Mouse (Mus musculus) MN1 (cell line): ENCODE data around the gene Scn2a.

Source experiments
- DNase-seq: peaks from one replicate; pipeline ENCODE4 v3.0.0-alpha.2; 2016; ENCODE audit warnings: low spot score

Gene Scn2a

GRCm38 (mm10) chr2:65620556-65621166 lies at the start of gene Scn2a:
Gene Scn2a (plus strand): TSS chr2:65620771.
- DNase-seq: peak; percentile 78

DNA sequence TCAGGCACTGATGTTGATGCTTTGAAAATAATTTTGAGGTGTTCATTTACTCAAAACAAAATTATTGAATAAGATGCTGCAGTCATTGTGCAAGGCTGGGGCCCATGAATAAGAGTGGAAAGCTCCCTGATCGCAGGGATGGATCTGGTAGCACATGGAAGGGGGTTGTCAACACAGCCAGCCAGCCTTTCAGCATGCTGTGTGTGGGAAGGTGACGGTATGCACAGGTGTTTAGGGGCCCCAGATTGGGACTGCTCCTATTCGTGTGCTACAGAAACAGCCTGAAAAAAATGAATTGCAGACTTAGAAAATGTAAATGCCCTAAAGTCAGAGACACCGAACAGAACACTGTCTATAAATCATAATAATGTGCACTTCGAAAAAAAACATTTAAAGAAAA lies 32.9 kb upstream of the Scn2a start:
- DNase-seq: no peak

DNA sequence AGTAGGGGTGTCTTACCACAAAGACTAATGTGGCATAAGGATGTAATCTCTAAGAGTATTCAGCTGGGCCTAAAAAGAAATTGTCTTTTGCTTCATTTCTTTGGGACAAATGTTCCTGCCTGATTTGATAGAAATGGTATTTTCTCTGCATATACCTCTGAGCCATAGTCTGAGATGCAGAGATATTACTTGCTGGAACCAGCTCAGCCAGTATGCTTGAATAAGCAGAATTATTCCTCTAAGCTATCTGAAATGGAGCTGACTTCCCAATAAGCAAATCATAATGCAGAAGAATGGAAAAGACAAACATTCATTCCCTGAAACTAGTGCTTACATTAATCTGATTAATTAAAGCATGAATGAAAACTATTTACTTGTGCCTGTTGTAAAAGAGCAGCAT lies 12.8 kb upstream of the Scn2a start:
- no peak for DNase-seq

DNA sequence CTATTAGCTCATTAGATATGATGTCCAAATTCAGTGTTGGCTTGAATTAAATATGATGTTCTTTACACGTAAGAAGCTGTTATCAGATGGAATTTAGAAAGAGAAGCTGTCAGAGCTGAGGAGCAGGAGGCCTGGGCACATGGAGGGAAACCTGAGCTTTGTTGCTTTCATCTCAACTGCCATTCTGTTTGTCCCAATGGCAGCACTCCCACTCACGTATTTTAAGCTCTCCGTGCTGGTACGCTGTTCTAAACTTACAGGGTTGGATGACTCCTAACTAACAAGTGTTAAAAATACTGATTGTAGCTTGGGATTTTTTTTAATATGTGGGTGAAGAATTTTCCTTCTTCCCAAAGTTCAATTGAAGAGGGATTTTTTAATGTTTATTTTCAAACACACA lies 8.7 kb upstream of the Scn2a start:
- DNase-seq: no peak

DNA sequence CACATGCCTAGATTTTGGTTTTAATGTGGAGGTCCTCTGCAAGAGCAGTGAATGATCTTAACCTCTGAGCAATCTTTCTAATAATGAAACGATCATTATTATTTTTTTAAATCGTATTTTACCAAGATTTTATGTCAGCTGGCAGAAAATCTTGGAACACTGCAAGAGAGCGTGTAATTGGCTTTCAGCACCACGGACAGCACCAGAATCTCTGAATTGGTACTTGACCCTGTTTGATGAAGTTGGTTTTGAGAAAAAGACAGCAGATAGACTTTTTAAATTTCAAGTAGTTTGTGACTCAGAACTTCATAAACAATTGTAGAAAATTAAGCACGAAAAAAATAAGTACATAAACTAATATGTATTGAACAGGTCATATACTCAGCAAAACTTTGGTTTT lies 790 bp upstream of the Scn2a start:
- no peak for DNase-seq

GRCm38 (mm10) chr2:65621254-65621653 lies 683 bp downstream of the Scn2a start:
- DNase-seq: peak; percentile 30

DNA sequence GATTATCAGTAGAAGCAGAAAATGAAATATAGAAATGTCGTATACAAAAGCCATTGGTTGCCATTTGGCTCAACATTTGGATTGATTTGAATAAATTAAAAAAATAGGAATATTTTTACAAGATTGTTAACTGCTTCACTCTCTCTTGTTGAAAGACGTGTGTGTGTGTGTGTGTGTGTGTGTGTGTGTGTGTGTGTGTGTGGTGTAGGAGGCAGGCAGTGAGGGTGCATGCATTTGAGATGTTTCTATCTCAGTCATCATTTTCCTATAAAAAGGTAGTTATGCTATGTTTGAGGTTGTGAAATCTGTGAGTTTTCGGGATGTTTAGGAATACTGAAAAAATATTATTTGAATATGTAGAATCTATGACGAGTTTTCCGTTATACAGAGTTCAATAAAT lies 1.3 kb downstream of the Scn2a start:
- DNase-seq: no peak

DNA sequence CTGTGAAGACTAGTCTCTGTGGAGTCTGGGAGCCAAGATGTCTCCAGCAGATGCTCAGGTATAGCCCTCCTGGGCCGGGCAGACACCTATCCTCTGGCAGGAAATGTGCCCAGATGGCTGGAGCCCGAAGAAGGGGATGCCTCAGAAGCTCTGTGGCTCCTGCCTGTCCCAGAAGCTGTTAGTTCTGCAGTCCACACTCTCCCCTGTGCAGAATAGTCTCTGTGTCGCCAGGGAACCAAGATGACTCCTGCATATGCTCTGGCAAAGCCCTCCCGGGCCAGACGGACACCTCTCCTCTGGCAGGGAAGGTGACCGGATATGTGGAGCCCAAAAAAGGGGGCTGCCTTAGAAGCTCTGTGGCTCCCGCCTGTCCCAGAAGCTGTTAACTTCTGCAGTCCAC lies 32.1 kb downstream of the Scn2a start:
- DNase-seq: no peak

GRCm38 (mm10) chr2:65657031-65657430 lies 36.5 kb downstream of the Scn2a start:
- DNase-seq: no peak

GRCm38 (mm10) chr2:65658430-65658829 lies 37.9 kb downstream of the Scn2a start:
- DNase-seq: no peak

DNA sequence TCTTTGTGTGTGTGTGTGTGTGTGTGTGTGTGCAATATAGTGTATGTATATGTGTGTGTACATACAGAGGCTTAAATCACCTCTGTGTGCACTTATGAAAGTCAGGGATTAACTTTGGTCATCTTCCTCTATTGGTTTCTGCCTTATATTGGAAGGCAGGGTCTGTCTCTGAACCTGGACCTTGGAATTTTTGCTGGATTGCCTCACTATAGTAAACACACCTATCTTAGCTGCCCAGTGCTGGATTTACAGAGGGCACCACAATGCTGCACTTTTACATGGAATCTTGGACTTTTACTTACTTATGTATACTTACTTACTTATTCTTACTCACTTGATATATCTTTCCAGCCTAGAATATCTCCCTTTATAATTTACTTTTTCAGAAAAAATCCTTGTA lies 43.3 kb downstream of the Scn2a start:
- DNase-seq: no peak

DNA sequence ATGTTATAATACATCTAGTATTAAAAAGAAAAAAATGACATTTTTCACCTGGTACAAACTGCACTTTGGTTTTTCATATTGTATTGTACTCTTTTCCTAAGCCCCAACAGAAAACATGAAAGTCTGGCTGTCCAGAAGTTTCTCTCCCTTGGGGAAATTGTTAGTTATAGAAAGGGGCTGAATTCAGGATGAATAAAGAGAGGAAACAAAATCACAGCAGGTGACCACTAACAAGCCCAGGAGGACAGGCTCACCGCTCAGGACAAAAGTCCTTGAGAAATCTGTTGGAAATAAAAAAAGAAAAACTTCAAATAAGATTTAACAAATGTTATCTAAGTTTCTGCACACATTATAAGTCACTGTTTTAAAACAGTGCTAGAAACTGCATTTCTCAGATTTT lies 43.9 kb downstream of the Scn2a start:
- no peak for DNase-seq

DNA sequence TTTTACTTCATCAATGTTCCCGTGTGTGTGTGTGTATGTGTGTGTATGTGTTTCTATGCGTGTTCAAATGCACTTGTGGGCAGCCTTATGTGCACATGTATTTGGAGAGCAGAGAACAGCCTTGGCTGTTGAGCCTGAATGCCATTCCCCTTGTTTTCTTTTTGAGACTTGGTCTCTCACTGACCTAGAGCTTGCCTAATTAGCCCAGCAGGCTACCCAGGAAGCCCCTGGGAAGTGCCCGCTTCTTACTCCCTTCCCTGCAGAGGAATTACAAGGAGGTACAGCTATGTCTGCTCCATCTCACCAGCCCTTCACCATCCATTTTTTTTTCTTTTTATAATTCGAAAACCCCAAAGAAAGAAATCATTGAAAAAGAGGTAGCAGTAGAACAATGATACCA lies 44.6 kb downstream of the Scn2a start:
- DNase-seq: no peak

- DNase-seq: peak; percentile 9
Observed at GRCm38 (mm10) chr2:65667590-65668436, 47.2 kb downstream of the Scn2a start.

- DNase-seq: peak; percentile 96
Observed at GRCm38 (mm10) chr2:65668437-65669135, 48.0 kb downstream of the Scn2a start.

- peak; percentile 24 for DNase-seq
Observed at GRCm38 (mm10) chr2:65669561-65669960, 49.0 kb downstream of the Scn2a start.

- DNase-seq: peak; percentile 12
Observed at GRCm38 (mm10) chr2:65670153-65670817, 49.7 kb downstream of the Scn2a start.

DNA sequence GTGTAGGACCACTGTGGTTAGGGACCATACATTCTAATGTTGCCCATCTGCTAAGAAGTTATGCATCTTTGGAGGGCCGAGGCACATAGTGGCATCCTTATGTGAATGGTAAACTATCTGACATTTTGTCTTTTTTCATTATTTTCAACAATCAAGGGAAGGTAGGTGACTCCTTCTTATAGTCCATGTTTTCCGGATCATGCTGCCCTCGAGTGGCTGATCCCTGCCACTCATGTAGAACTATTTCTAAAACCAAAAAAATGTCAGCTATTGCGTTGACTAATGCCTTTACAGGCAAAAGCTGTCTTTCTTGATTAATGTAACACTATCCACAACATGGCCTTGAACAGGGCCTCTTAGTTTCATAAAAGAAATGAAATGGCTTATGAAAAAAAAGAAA lies 59.0 kb downstream of the Scn2a start:
- peak; percentile 10 for DNase-seq

DNA sequence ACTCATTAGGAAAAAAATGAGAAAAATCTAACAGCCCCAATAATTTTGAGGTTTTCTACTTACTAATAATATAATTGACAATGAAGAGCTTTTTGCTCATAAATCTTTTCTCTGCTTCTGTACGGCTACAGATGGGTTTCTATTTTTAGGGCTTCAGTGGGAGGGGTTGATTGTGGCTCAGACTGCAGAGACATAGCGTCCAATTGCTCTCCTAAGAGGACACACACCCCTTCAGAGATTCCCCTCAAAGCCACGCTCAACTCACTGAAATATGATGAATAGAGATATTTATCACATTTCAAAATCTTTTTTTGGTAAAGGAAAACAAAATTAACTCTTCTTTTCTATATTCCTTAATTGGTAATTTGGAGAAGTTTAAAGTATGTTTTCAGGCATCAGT lies 64.6 kb downstream of the Scn2a start:
- DNase-seq: no peak

- DNase-seq: no peak
Observed at GRCm38 (mm10) chr2:65690456-65691184, 70.0 kb downstream of the Scn2a start.

DNA sequence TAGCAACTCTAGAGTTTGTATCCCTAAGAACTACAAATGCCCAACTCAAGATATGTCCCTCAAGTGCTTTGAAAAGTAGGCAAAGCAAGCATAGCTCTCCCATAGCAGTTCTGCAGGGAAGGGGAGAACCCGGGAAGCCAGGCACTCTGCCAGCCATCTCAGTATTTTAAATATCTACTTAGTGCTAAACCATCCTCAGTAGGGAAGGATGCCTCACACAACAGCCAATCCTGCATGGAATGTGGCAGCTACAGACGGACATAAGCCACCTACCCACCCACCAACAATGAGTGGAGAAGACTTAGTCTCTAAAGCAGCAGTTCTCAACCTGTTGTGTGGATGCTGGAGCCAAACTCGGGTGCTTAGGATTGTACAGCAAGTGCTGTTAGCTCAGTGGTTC lies 73.9 kb downstream of the Scn2a start:
- DNase-seq: no peak

DNA sequence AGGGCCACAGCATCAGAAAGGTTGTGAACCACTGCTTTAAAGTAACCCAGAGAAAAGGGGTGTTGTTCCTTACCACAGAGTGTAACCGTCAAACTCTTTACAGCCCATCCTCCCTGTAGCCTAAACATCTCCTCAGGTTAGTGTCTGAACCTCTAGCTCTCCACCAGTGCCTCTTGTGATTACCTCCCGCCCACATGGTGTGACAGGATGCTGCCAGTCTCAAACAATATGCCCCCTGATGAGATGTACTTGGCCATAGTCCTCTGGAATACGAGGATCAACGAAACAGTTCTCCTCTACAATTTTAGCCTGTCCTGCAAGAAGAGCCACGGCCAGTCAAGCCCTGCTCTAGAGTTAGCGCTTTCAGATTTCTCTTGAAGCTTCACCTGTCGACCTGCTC lies 74.5 kb downstream of the Scn2a start:
- DNase-seq: no peak
